Mouse (Mus musculus): Measurements from ENCODE around the gene Sgcd. TPM values are rescaled to one million over a fixed set of nuclear protein-coding genes. Genes with fewer than 3 reads are reported as not detected.
A peak's percentile ranks its signal among the peaks of the same experiment; 100 is the strongest.
"Not testable (repeated sequence)": the region's sequence is repeated elsewhere in the genome, so short reads cannot be mapped to it uniquely, and the experiment has no call there.

Gene Sgcd
- polyA plus RNA-seq, 1 experiment from 2014 or later = 1.9 TPM

GRCm38 (mm10) chr11:47446337-47446736, 542.4 kb downstream of the Sgcd start:
- Histone ChIP-seq H3K27ac (ENCODE audit: low read length) (no peak overlapping the region), H3K36me3 (ENCODE audit: control insufficient read depth, insufficient read depth, low read length) (no peaks in the 10 kb centered on the region), H3K4me3 (ENCODE audit: low read length) (no peak overlapping the region), H3K9ac (ENCODE audit: low read depth, low read length) (no peak overlapping the region), H3K9me3 (ENCODE audit: control insufficient read depth, low read length) (no peaks in the 10 kb centered on the region), H3K27me3 (replicated peaks; ENCODE audit: control insufficient read depth, insufficient read depth, low read length) (no peaks in the 10 kb centered on the region), H3K4me2 (ENCODE audit: low read depth, low read length) (no peak overlapping the region), H3K4me1 (ENCODE audit: control insufficient read depth, insufficient read depth, low read length) (no peaks in the 10 kb centered on the region)
- 85% methylated on average over 3 of the region's 3 CpGs for WGBS
- ATAC-seq = no peak

- Histone ChIP-seq H3K9me3 (ENCODE audit: control insufficient read depth, low read length) (no peaks in the 10 kb centered on the region), H3K27me3 (replicated peaks; ENCODE audit: control insufficient read depth, insufficient read depth, low read length) (no peaks in the 10 kb centered on the region), H3K27ac (ENCODE audit: low read length) (no peak overlapping the region), H3K36me3 (ENCODE audit: control insufficient read depth, insufficient read depth, low read length) (no peaks in the 10 kb centered on the region), H3K9ac (ENCODE audit: low read depth, low read length) (no peak overlapping the region), H3K4me3 (ENCODE audit: low read length) (no peak overlapping the region), H3K4me2 (ENCODE audit: low read depth, low read length) (no peak overlapping the region), H3K4me1 (ENCODE audit: control insufficient read depth, insufficient read depth, low read length) (no peaks in the 10 kb centered on the region)
- WGBS = 76% methylated on average over 2 of the region's 2 CpGs
- ATAC-seq = no peak
Observed at GRCm38 (mm10) chr11:47445683-47446082, 543.1 kb downstream of the Sgcd start.

GRCm38 (mm10) chr11:47442266-47442665, 546.5 kb downstream of the Sgcd start:
- Histone ChIP-seq H3K27ac (ENCODE audit: low read length) (no peak overlapping the region), H3K9me3 (ENCODE audit: control insufficient read depth, low read length) (no peaks in the 10 kb centered on the region), H3K4me3 (ENCODE audit: low read length) (no peak overlapping the region), H3K4me1 (ENCODE audit: control insufficient read depth, insufficient read depth, low read length) (no peaks in the 10 kb centered on the region), H3K36me3 (ENCODE audit: control insufficient read depth, insufficient read depth, low read length) (no peaks in the 10 kb centered on the region), H3K27me3 (replicated peaks; ENCODE audit: control insufficient read depth, insufficient read depth, low read length) (no peaks in the 10 kb centered on the region), H3K4me2 (ENCODE audit: low read depth, low read length) (no peak overlapping the region), H3K9ac (ENCODE audit: low read depth, low read length) (no peak overlapping the region)
- no peak for ATAC-seq
- 53% methylated on average over 2 of the region's 2 CpGs for WGBS

GRCm38 (mm10) chr11:47399607-47400006, 589.2 kb downstream of the Sgcd start:
- H3K4me3 ChIP-seq (ENCODE audit: low read length) = no peak overlapping the region
- WGBS = 39% methylated on average over 3 of the region's 3 CpGs
- H3K27ac ChIP-seq (ENCODE audit: low read length) = no peak overlapping the region
- H3K9me3 ChIP-seq (ENCODE audit: control insufficient read depth, low read length) = no peaks in the 10 kb centered on the region
- no peak overlapping the region for H3K4me2 ChIP-seq (ENCODE audit: low read depth, low read length)
- no peaks in the 10 kb centered on the region for H3K27me3 ChIP-seq (replicated peaks; ENCODE audit: control insufficient read depth, insufficient read depth, low read length)
- no peaks in the 10 kb centered on the region for H3K36me3 ChIP-seq (ENCODE audit: control insufficient read depth, insufficient read depth, low read length)
- H3K9ac ChIP-seq (ENCODE audit: low read depth, low read length) = no peak overlapping the region
- H3K4me1 ChIP-seq (ENCODE audit: control insufficient read depth, insufficient read depth, low read length) = no peaks in the 10 kb centered on the region
- ATAC-seq = no peak

- H3K9ac ChIP-seq (ENCODE audit: low read depth, low read length); H3K4me2 ChIP-seq (ENCODE audit: low read depth, low read length); H3K27me3 ChIP-seq (replicated peaks; ENCODE audit: control insufficient read depth, insufficient read depth, low read length); H3K27ac ChIP-seq (ENCODE audit: low read length); H3K4me3 ChIP-seq (ENCODE audit: low read length); H3K9me3 ChIP-seq (ENCODE audit: control insufficient read depth, low read length); ATAC-seq; H3K36me3 ChIP-seq (ENCODE audit: control insufficient read depth, insufficient read depth, low read length); H3K4me1 ChIP-seq (ENCODE audit: control insufficient read depth, insufficient read depth, low read length): not testable (repeated sequence)
- WGBS = 69% methylated on average over 2 of the region's 2 CpGs
Observed at GRCm38 (mm10) chr11:47390798-47391197, 598.0 kb downstream of the Sgcd start.

- no peak overlapping the region for H3K27ac ChIP-seq (ENCODE audit: low read length)
- H3K36me3 ChIP-seq (ENCODE audit: control insufficient read depth, insufficient read depth, low read length) = no peaks in the 10 kb centered on the region
- H3K4me1 ChIP-seq (ENCODE audit: control insufficient read depth, insufficient read depth, low read length) = no peaks in the 10 kb centered on the region
- H3K9ac ChIP-seq (ENCODE audit: low read depth, low read length) = no peak overlapping the region
- no peak for ATAC-seq
- no peaks in the 10 kb centered on the region for H3K9me3 ChIP-seq (ENCODE audit: control insufficient read depth, low read length)
- no peak overlapping the region for H3K4me2 ChIP-seq (ENCODE audit: low read depth, low read length)
- H3K27me3 ChIP-seq (replicated peaks; ENCODE audit: control insufficient read depth, insufficient read depth, low read length) = no peaks in the 10 kb centered on the region
- no peak overlapping the region for H3K4me3 ChIP-seq (ENCODE audit: low read length)
Observed at GRCm38 (mm10) chr11:47389327-47389726, 599.4 kb downstream of the Sgcd start.

GRCm38 (mm10) chr11:47387726-47388125, 601.0 kb downstream of the Sgcd start:
- H3K27ac ChIP-seq (ENCODE audit: low read length) = no peak overlapping the region
- no peaks in the 10 kb centered on the region for H3K9me3 ChIP-seq (ENCODE audit: control insufficient read depth, low read length)
- H3K9ac ChIP-seq (ENCODE audit: low read depth, low read length) = no peak overlapping the region
- 75% methylated on average over 3 of the region's 3 CpGs for WGBS
- no peak for ATAC-seq
- H3K27me3 ChIP-seq (replicated peaks; ENCODE audit: control insufficient read depth, insufficient read depth, low read length) = no peaks in the 10 kb centered on the region
- no peak overlapping the region for H3K4me3 ChIP-seq (ENCODE audit: low read length)
- no peaks in the 10 kb centered on the region for H3K4me1 ChIP-seq (ENCODE audit: control insufficient read depth, insufficient read depth, low read length)
- no peaks in the 10 kb centered on the region for H3K36me3 ChIP-seq (ENCODE audit: control insufficient read depth, insufficient read depth, low read length)
- no peak overlapping the region for H3K4me2 ChIP-seq (ENCODE audit: low read depth, low read length)

- ATAC-seq = no peak
- Histone ChIP-seq H3K9ac (ENCODE audit: low read depth, low read length) (no peak overlapping the region), H3K4me1 (ENCODE audit: control insufficient read depth, insufficient read depth, low read length) (no peaks in the 10 kb centered on the region), H3K27ac (ENCODE audit: low read length) (no peak overlapping the region), H3K4me3 (ENCODE audit: low read length) (no peak overlapping the region), H3K36me3 (ENCODE audit: control insufficient read depth, insufficient read depth, low read length) (no peaks in the 10 kb centered on the region), H3K4me2 (ENCODE audit: low read depth, low read length) (no peak overlapping the region), H3K27me3 (replicated peaks; ENCODE audit: control insufficient read depth, insufficient read depth, low read length) (no peaks in the 10 kb centered on the region), H3K9me3 (ENCODE audit: control insufficient read depth, low read length) (no peaks in the 10 kb centered on the region)
Observed at GRCm38 (mm10) chr11:47386136-47386535, 602.6 kb downstream of the Sgcd start.

GRCm38 (mm10) chr11:47379630-47379958, 609.2 kb downstream of the Sgcd start:
- no peaks in the 10 kb centered on the region for H3K36me3 ChIP-seq (ENCODE audit: control insufficient read depth, insufficient read depth, low read length)
- no peaks in the 10 kb centered on the region for H3K9me3 ChIP-seq (ENCODE audit: control insufficient read depth, low read length)
- peak overlapping the region; percentile 41 for H3K4me3 ChIP-seq (ENCODE audit: low read length)
- peak overlapping the region; percentile 55 for H3K4me2 ChIP-seq (ENCODE audit: low read depth, low read length)
- ATAC-seq = peak; percentile 28; the same call in 1 of the 2 replicates
- H3K27me3 ChIP-seq (replicated peaks; ENCODE audit: control insufficient read depth, insufficient read depth, low read length) = no peaks in the 10 kb centered on the region
- H3K4me1 ChIP-seq (ENCODE audit: control insufficient read depth, insufficient read depth, low read length) = 0 out of 2 replicates have a peak, but pooled peaks cover 4% of the 10 kb centered on the region
- 45% methylated on average over 4 of the region's 4 CpGs for WGBS
- H3K27ac ChIP-seq (ENCODE audit: low read length) = peak overlapping the region; percentile 52; the same call in 1 of the 2 replicates
- peak overlapping the region; percentile 62 for H3K9ac ChIP-seq (ENCODE audit: low read depth, low read length)

GRCm38 (mm10) chr11:47378843-47379629, 609.7 kb downstream of the Sgcd start:
- ATAC-seq = peak; percentile 89
- Histone ChIP-seq H3K9ac (ENCODE audit: low read depth, low read length) (peak overlapping the region; percentile 62), H3K4me2 (ENCODE audit: low read depth, low read length) (peak overlapping the region; percentile 55), H3K9me3 (ENCODE audit: control insufficient read depth, low read length) (no peaks in the 10 kb centered on the region), H3K27me3 (replicated peaks; ENCODE audit: control insufficient read depth, insufficient read depth, low read length) (no peaks in the 10 kb centered on the region), H3K27ac (ENCODE audit: low read length) (peak overlapping the region; percentile 52), H3K36me3 (ENCODE audit: control insufficient read depth, insufficient read depth, low read length) (no peaks in the 10 kb centered on the region), H3K4me1 (ENCODE audit: control insufficient read depth, insufficient read depth, low read length) (0 out of 2 replicates have a peak, but pooled peaks cover 4% of the 10 kb centered on the region), H3K4me3 (ENCODE audit: low read length) (peak overlapping the region; percentile 41)
- 5% methylated on average over 25 of the region's 25 CpGs for WGBS

Data from intestine, embryonic 16.5 days (tissue).